Mouse (Mus musculus): ENCODE data around the gene Cavin2.

DNA sequence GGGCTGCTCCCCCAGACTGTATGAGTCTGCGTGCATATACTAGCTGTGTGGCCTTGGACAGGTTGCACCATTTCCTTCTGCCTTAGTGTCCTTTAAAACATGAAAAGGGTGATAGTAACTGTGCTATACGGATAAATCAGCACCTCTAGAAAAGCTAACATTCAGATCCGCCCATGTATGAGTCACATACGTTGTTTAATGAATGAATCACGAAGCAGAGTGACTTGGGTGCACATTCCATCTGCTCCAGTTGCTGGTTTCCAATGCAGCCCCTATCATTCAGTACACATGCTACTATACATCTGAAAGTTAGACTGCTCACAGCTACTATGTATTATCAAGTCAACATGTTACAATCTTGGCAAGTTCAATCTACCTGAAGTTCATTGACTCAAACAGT lies 38.6 kb upstream of the Cavin2 start:
- no peak for TF ChIP-seq CTCF (IDR thresholded peaks at IDR 0.05)
- TF ChIP-seq EP300 (IDR thresholded peaks at IDR 0.05) = no peak
